Mouse (Mus musculus): ENCODE measurements at regions not wholly inside any gene's neighbourhood (a gene's known extent, or its start where the extent isn't known, plus 50 kb on each side); places are given as distances from the start of the nearest gene placed in this dataset.

DNA sequence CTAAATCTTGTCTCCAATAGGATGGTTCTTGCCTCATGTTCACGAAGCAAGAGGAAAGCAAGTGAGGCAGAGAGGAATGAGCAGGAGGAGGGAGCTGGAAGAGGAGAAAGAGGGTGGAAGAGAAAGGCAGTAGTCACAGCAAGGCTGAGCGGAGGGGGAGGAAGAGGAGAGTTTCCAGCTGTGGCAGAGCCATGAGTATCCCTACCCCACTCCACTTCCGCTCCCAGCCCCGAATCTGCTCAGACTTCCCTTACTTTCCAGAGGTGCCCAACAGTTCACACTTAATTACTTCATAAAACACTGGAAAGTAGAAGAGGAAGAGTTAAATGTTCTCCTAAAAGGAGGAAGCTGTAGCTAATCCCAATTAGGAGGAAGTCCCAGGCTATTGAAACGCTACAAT is 111.6 kb upstream of the Irx6 start:
- TF ChIP-seq CTCF (IDR thresholded peaks at IDR 0.05; ENCODE audit: extremely low read depth, insufficient read depth, insufficient read length, insufficient replicate concordance) = no peak
- no peak for TF ChIP-seq POLR2A (IDR thresholded peaks at IDR 0.05; ENCODE audit: low read depth, low read length)

Data from spleen, adult 2 months (tissue).